Mouse (Mus musculus) embryo, embryonic 11 days (tissue): ENCODE measurements at regions not wholly inside any gene's neighbourhood (a gene's known extent, or its start where the extent isn't known, plus 50 kb on each side); places are given as distances from the start of the nearest gene placed in this dataset.

ENCODE experiments used
- DNase-seq: peaks from one replicate; pipeline ENCODE4 v3.0.0-alpha.2; 2015

- DNase-seq, result no peak
Measured at GRCm38 (mm10) chr1:163190841-163191240, 105.4 kb upstream of the Mroh9 start.

- no peak for DNase-seq
Measured at GRCm38 (mm10) chr1:163181851-163182250, 96.4 kb upstream of the Mroh9 start.

- peak; percentile 52 for DNase-seq
Measured at GRCm38 (mm10) chr1:163177011-163177410, 91.5 kb upstream of the Mroh9 start.

GRCm38 (mm10) chr1:163167051-163167450 is 81.6 kb upstream of the Mroh9 start:
- DNase-seq, result no peak

GRCm38 (mm10) chr1:163163636-163164035 is 78.2 kb upstream of the Mroh9 start:
- DNase-seq, result no peak

DNA sequence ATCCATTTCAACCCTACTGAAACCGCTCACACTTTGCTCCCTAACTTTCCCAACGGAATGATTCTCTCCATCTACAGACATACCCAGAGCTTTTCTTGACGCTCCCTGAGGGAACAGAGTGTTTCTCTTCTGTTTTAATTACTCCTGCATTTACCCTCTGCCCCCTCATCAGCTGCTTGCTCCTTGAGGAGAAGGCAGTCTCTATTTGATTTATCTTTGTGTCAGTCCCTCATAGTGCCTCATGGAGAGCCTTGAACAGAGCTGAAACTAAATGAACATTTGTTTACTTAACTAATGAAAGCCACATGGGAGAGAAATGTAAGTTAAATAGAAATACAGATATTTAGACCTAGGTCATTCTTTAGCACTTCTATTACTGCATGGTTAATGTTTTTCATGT is 74.4 kb upstream of the Mroh9 start:
- DNase-seq, result peak; percentile 69

GRCm38 (mm10) chr1:163158491-163158890 is 73.0 kb upstream of the Mroh9 start:
- DNase-seq, result no peak

DNA sequence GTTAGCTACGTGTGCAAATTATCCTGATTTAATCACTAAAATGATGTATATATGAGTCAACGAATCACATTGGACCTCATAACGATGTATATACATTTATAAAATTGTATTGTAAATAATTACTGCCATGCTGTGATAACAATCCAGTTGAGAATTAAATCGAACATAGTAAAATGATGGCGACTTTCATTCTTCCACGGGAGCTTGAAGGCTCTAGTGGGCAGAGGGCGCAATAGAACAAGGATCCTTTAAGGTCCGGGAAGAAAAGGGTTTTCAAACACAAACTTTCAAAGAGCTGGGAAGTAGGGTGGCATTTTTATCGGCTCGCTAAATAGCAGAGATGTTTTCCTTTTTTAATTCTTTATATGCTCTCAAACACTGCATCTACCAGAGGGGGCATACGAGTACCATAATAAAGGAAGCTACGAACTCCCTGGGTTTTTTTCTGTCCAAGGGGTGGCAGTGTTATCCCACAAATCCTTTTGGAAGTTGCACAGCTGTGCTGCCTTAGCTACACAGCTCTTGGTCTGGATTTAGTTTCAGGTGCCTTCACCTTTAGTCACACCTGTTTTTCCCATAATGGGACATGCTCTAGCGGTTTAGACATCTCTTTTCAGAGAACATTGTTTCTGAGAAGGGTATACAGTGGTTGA is 64.9 kb upstream of the Mroh9 start:
- DNase-seq, result peak; percentile 90

- no peak for DNase-seq
Measured at GRCm38 (mm10) chr1:163146641-163147040, 61.2 kb upstream of the Mroh9 start.

DNA sequence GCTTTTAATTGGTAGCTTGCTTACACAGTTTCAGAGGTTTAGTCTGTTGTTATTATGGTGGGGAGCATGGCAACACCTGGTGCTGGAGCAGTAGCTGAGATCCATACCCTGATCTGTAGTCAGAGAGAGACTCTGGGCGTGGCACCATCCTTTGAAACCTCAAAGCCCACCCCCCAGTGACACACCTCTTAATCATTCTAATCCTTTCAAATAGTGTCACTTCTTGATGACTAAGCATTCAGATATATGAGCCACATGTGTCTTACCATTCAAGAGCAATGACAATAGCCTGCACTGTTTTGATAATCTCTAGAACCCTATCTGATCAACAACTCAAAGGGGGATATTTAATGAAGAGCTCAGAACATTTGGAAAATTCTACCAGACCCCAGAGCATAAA is 57.6 kb upstream of the Mroh9 start:
- DNase-seq, result no peak

DNA sequence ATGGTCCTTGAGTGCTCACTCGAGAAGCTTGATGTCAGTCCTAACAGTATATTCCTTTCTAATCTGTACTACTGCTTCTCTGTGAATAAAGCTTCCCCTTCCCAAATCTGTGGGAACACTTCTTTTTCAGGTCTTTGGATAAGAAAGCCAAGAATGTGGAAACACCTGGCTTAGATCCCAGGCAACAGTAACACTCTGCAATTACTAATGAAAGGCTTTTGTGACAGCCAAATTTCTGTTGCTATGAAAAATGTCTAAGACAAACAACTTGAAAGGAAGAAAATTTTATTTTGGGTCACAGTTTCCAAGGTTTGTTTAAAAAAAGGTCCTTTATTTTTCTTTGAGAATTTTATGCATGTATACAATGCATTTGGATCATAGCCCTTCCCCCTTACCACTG is 56.0 kb upstream of the Mroh9 start:
- DNase-seq, result no peak

DNA sequence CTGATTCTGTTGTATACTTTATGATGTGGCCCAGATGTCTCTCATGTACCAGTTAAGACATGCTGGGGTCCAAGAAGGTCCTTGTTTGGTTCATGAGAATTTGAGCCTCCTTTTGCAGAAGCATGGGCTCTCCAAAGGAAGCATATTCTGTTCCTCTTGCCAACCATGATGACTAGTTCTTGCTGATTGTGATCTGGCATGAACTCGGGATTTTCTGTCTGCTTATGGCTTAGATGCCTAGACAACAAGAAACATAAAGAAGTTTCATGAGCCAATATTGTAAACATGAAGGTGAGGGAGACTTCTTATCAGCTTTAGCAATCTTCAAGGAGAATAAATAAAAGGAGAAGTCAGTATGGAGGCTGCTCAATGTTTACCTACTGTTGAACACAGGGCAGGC is 52.7 kb upstream of the Mroh9 start:
- no peak for DNase-seq
